Mouse (Mus musculus) liver, embryonic 12.5 days (tissue): Measurements from ENCODE around the gene Mslnl. TPM values are rescaled to one million over a fixed set of nuclear protein-coding genes. Genes with fewer than 3 reads are reported as not detected.

ENCODE experiments used
- ATAC-seq: fragments of 200-750 bp; cut with Nextera tagmentation; 2 replicates; pipeline ENCODE4 v1.8.0; 2017; ENCODE audit warnings: moderate number of reproducible peaks, mild to moderate bottlenecking, moderate library complexity
- H3K27ac ChIP-seq: fragments of 300-500 bp; sonication (generic); 2 replicates; pipeline ENCODE4 v1.5.1; 2016; ENCODE audit warnings: mild to moderate bottlenecking
- H3K27me3 ChIP-seq: fragments of 300-500 bp; sonication (generic); replicated peaks from 2 replicates; pipeline ENCODE4 v1.6.1; 2016; ENCODE audit warnings: mild to moderate bottlenecking, moderate library complexity
- H3K36me3 ChIP-seq: fragments of 300-500 bp; sonication (generic); 2 replicates; pipeline ENCODE4 v1.6.1; 2016; ENCODE audit warnings: mild to moderate bottlenecking, moderate library complexity
- H3K4me1 ChIP-seq: fragments of 300-500 bp; sonication (generic); 2 replicates; pipeline ENCODE4 v1.6.1; 2016
- H3K4me2 ChIP-seq: fragments of 300-500 bp; sonication (generic); 2 replicates; pipeline ENCODE4 v1.6.1; 2016; ENCODE audit warnings: mild to moderate bottlenecking, moderate library complexity
- H3K4me3 ChIP-seq: fragments of 300-500 bp; sonication (generic); 2 replicates; pipeline ENCODE4 v1.5.1; 2016; ENCODE audit warnings: mild to moderate bottlenecking, moderate library complexity
- H3K9ac ChIP-seq: fragments of 300-500 bp; sonication (generic); 2 replicates; pipeline ENCODE4 v1.6.1; 2016; ENCODE audit warnings: mild to moderate bottlenecking, moderate library complexity
- H3K9me3 ChIP-seq: fragments of 300-500 bp; sonication (generic); replicated peaks from 2 replicates; pipeline ENCODE4 v1.6.1; 2016; ENCODE audit warnings: mild to moderate bottlenecking, moderate library complexity
- WGBS: fragments of 180-500 bp; shearing (Covaris S2); methylation state at CpG from one replicate; pipeline ENCODE4 v1.1.7; 2016; ENCODE audit not compliant: insufficient replicate concordance; 5-methylcytosine and 5-hydroxymethylcytosine counted together
- microRNA-seq: library from miRNA; unstranded; fragments of <30 nt; microRNA quantifications from one replicate; pipeline ENCODE4, GENCODE M21; 2017
- polyA plus RNA-seq: library from polyadenylated mRNA; unstranded; fragments of >200 nt; fragmentation: Nextera tagmentation; extraction: Ambion mirVana; gene quantifications from 2 replicates; pipeline ENCODE4 v1.2.1, GENCODE M21; 2016

Gene Mslnl
- polyA plus RNA-seq, 1 experiment from 2014 or later = not detected

- H3K9ac ChIP-seq = peak overlapping the region; percentile 79
- H3K4me2 ChIP-seq = peak overlapping the region; percentile 80
- under 1% methylated on average over 45 of the region's 45 CpGs for WGBS
- peaks cover 56% of the 10 kb centered on the region for H3K4me1 ChIP-seq
- H3K27me3 ChIP-seq = no peaks in the 10 kb centered on the region
- peaks cover 44% of the 10 kb centered on the region for H3K36me3 ChIP-seq
- peak; percentile 72 for ATAC-seq
- H3K27ac ChIP-seq = peak overlapping the region; percentile 93
- no peaks in the 10 kb centered on the region for H3K9me3 ChIP-seq
- peak overlapping the region; percentile 81 for H3K4me3 ChIP-seq
Measured at GRCm38 (mm10) chr17:25791843-25792527, 56.1 kb downstream of the Mslnl start.

DNA sequence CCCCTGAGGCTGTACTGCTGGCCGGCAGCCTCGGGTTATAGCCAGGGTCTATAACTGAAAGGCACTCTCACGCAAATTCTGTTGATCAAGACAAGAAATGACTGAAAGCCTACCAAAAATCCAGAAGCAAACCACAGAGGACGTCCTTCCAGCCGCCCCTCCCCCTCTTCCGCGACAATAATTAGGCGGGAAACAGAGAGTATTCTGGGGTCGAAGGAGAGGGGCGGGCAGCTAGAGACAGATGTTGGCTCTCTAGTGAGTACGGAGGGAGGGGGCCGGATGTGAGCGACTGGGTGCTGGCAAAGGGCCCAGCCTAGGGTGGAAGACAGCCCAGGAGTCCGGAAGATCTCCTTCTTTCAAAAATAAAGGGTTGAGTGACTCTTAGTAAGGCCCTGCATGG lies 56.8 kb downstream of the Mslnl start, which contains the start of gene Fam173a:
Gene Fam173a, minus strand, starts transcription at position 287 of the 400 bp plus-strand sequence.
- Histone ChIP-seq H3K9ac (peak within 1 kb of the TSS; percentile 79), H3K4me1 (peaks cover 62% of the 10 kb centered on the region), H3K27me3 (no peaks in the 10 kb centered on the region), H3K36me3 (peaks cover 41% of the 10 kb centered on the region), H3K4me2 (peak within 1 kb of the TSS; percentile 80), H3K4me3 (peak within 1 kb of the TSS; percentile 81), H3K27ac (peak within 1 kb of the TSS; percentile 93), H3K9me3 (no peaks in the 10 kb centered on the region)
- ATAC-seq = peak; percentile 48
- WGBS = under 1% methylated on average over 14 of the region's 14 CpGs

GRCm38 (mm10) chr17:25794197-25794596 lies 58.4 kb downstream of the Mslnl start:
- H3K4me1 ChIP-seq = peaks cover 63% of the 10 kb centered on the region
- no peaks in the 10 kb centered on the region for H3K9me3 ChIP-seq
- H3K27ac ChIP-seq = no peak overlapping the region
- no peak overlapping the region for H3K9ac ChIP-seq
- no peak for ATAC-seq
- 77% methylated on average over 13 of the region's 13 CpGs for WGBS
- peaks cover 27% of the 10 kb centered on the region for H3K36me3 ChIP-seq
- no peak overlapping the region for H3K4me2 ChIP-seq
- H3K27me3 ChIP-seq = no peaks in the 10 kb centered on the region
- H3K4me3 ChIP-seq = no peak overlapping the region

DNA sequence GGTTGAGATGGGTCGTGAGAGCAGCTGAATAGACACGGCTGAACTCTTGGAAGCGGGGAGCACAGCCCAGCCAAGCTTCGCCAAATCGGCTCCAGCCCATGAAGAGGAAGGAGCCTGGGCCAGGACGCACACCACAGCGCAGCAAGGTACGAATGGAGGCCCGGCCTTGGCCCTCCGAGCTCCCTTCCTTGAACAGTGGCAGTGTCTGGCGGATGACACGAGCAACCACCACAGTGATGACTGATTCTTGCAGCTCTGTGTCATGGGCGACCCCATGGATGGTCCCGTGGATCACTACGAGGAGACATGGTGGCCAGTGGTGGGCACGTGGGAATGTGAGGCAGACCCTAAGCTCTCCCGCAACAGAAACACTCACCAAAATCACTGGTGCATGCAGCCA lies 59.2 kb downstream of the Mslnl start:
- Histone ChIP-seq H3K27ac (no peak overlapping the region), H3K4me3 (no peak overlapping the region), H3K4me1 (peaks cover 63% of the 10 kb centered on the region)

DNA sequence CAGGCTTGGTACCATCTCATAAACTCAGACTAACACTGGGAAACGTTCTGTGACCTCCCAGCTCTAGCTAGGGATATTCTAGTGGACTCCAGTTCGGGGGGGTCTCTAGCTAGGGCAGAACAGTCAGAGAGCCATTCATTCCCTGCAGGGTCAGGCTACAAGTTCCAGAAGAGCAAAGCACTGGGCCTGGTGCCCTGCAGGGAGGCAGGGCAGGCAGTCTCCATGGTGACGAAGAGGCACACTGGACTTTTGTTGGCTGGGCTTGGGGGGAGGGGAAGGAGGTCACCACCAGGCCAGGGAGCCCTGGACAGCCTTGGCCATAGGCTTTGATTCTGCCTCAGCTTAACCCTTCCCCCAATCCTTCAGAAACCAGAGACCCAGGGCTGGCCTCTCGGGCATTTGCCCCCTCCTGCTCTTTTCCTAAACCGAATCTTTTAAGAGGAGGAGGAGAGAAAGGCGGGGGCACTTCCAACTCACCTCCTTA lies 59.8 kb downstream of the Mslnl start, which contains the start of gene AC134908.4:
Gene AC134908.4, minus strand, starts transcription at position 51 of the 484 bp plus-strand sequence.
- peak within 1 kb of the TSS; percentile 80 for H3K4me3 ChIP-seq
- no peak for ATAC-seq
- H3K27me3 ChIP-seq = no peaks in the 10 kb centered on the region
- H3K36me3 ChIP-seq = peaks cover 15% of the 10 kb centered on the region
- WGBS = 39% methylated on average over 6 of the region's 6 CpGs
- H3K4me2 ChIP-seq = peak within 1 kb of the TSS; percentile 95
- H3K27ac ChIP-seq = 0 out of 2 replicates have a peak within 1 kb of the TSS, but pooled peaks have one; percentile 68
- peak within 1 kb of the TSS; percentile 77 for H3K9ac ChIP-seq
- peaks cover 60% of the 10 kb centered on the region for H3K4me1 ChIP-seq
- no peaks in the 10 kb centered on the region for H3K9me3 ChIP-seq

More for the DNA sequence above, 59.2 kb downstream of the Mslnl start:
- Histone ChIP-seq H3K27me3 (no peaks in the 10 kb centered on the region), H3K9me3 (no peaks in the 10 kb centered on the region), H3K9ac (no peak overlapping the region), H3K4me2 (peak overlapping the region; percentile 95; the same call in 1 of the 2 replicates), H3K36me3 (peaks cover 19% of the 10 kb centered on the region)
- ATAC-seq = no peak
- 83% methylated on average over 17 of the region's 17 CpGs for WGBS

GRCm38 (mm10) chr17:25796211-25796771 lies 60.4 kb downstream of the Mslnl start:
- peak overlapping the region; percentile 77 for H3K9ac ChIP-seq
- 3% methylated on average over 37 of the region's 37 CpGs for WGBS
- no peaks in the 10 kb centered on the region for H3K9me3 ChIP-seq
- H3K4me2 ChIP-seq = peak overlapping the region; percentile 95
- H3K27me3 ChIP-seq = peaks cover 2% of the 10 kb centered on the region
- peaks cover 54% of the 10 kb centered on the region for H3K4me1 ChIP-seq
- H3K27ac ChIP-seq = 0 out of 2 replicates have a peak overlapping the region, but pooled peaks have one; percentile 68
- peak overlapping the region; percentile 80 for H3K4me3 ChIP-seq
- peaks cover 13% of the 10 kb centered on the region for H3K36me3 ChIP-seq
- ATAC-seq = peak; percentile 9; the same call in 1 of the 2 replicates

GRCm38 (mm10) chr17:25796951-25797369 lies 61.1 kb downstream of the Mslnl start, which contains the start of gene Metrn:
TSS of gene Metrn (minus strand) at chr17:25797136.
- H3K9ac ChIP-seq = peak within 1 kb of the TSS; percentile 77
- H3K27me3 ChIP-seq = peaks cover 6% of the 10 kb centered on the region
- H3K4me2 ChIP-seq = peak within 1 kb of the TSS; percentile 95
- peak within 1 kb of the TSS; percentile 80 for H3K4me3 ChIP-seq
- peaks cover 13% of the 10 kb centered on the region for H3K36me3 ChIP-seq
- H3K4me1 ChIP-seq = peaks cover 48% of the 10 kb centered on the region
- H3K9me3 ChIP-seq = no peaks in the 10 kb centered on the region
- WGBS = under 1% methylated on average over 35 of the region's 35 CpGs
- peak within 1 kb of the TSS; percentile 68; the same call in 1 of the 2 replicates for H3K27ac ChIP-seq
- peak; percentile 79 for ATAC-seq

Small RNA genes lying within 50 kb of the gene (microRNA-seq; reads per million reads assigned to microRNA genes)
- gene Gm25083 (not detected), gene Mir6966 (not detected)

Other genes with a start within 250 kb of the Mslnl start
- 0.10 TPM in 1 of 2 replicates, not detected in the other for gene Sstr5, start 238.8 kb upstream of the Mslnl start, polyA plus RNA-seq
- gene Sox8, start 165.4 kb upstream of the Mslnl start, polyA plus RNA-seq = 0.52 and 0.65 TPM in 2 replicates
- gene Lmf1, start 157.0 kb upstream of the Mslnl start, polyA plus RNA-seq = 14.4 and 15.0 TPM in 2 replicates
- gene Gng13, start 18.9 kb upstream of the Mslnl start, polyA plus RNA-seq = 1.2 and 1.4 TPM in 2 replicates
- 33.3 and 37.6 TPM in 2 replicates for gene Chtf18, start 8.6 kb upstream of the Mslnl start, polyA plus RNA-seq
- 8.8 and 10.3 TPM in 2 replicates for gene Rpusd1, start 8.4 kb upstream of the Mslnl start, polyA plus RNA-seq
- gene Msln, start 18.3 kb downstream of the Mslnl start, polyA plus RNA-seq = 0.26 and 0.30 TPM in 2 replicates
- 18.9 and 19.3 TPM in 2 replicates for gene Narfl, start 37.7 kb downstream of the Mslnl start, polyA plus RNA-seq
- gene Haghl, start 49.6 kb downstream of the Mslnl start, polyA plus RNA-seq = 11.4 and 11.9 TPM in 2 replicates
- gene Ccdc78, start 50.5 kb downstream of the Mslnl start, polyA plus RNA-seq = 0.17 TPM in 1 of 2 replicates, not detected in the other
- 59.8 and 68.1 TPM in 2 replicates for gene Fam173a, start 56.9 kb downstream of the Mslnl start, polyA plus RNA-seq
- not detected in 2 replicates for gene AC134908.4, start 59.6 kb downstream of the Mslnl start, polyA plus RNA-seq
- 29.1 and 31.7 TPM in 2 replicates for gene Metrn, start 61.1 kb downstream of the Mslnl start, polyA plus RNA-seq
- gene Fbxl16, start 73.0 kb downstream of the Mslnl start, polyA plus RNA-seq = 0.18 and 0.33 TPM in 2 replicates
- 17.7 and 18.7 TPM in 2 replicates for gene Wdr24, start 87.6 kb downstream of the Mslnl start, polyA plus RNA-seq
- gene Jmjd8, start 92.8 kb downstream of the Mslnl start, polyA plus RNA-seq = 26.6 and 26.8 TPM in 2 replicates
- gene Stub1, start 97.4 kb downstream of the Mslnl start, polyA plus RNA-seq = 150 and 156 TPM in 2 replicates
- 0.80 and 0.89 TPM in 2 replicates for gene Rhbdl1, start 101.3 kb downstream of the Mslnl start, polyA plus RNA-seq
- 0.43 and 0.64 TPM in 2 replicates for gene Gm20683, start 105.7 kb downstream of the Mslnl start, polyA plus RNA-seq
- 15.8 and 17.4 TPM in 2 replicates for gene Rhot2, start 108.8 kb downstream of the Mslnl start, polyA plus RNA-seq
- 19.5 and 19.6 TPM in 2 replicates for gene Wdr90, start 125.5 kb downstream of the Mslnl start, polyA plus RNA-seq
- gene Mcrip2, start 132.7 kb downstream of the Mslnl start, polyA plus RNA-seq = 68.0 and 70.3 TPM in 2 replicates
- 52.3 and 53.5 TPM in 2 replicates for gene Mettl26, start 139.0 kb downstream of the Mslnl start, polyA plus RNA-seq
- 0.83 and 0.91 TPM in 2 replicates for gene Wfikkn1, start 144.8 kb downstream of the Mslnl start, polyA plus RNA-seq
- 9.9 and 11.8 TPM in 2 replicates for gene Rab40c, start 183.7 kb downstream of the Mslnl start, polyA plus RNA-seq
- 161 and 171 TPM in 2 replicates for gene Pigq, start 208.9 kb downstream of the Mslnl start, polyA plus RNA-seq
- gene Nhlrc4, start 208.9 kb downstream of the Mslnl start, polyA plus RNA-seq = 5.0 and 7.3 TPM in 2 replicates
- 0.36 and 0.49 TPM in 2 replicates for gene A930017K11Rik, start 216.5 kb downstream of the Mslnl start, polyA plus RNA-seq
- gene Capn15, start 249.8 kb downstream of the Mslnl start, polyA plus RNA-seq = 20.4 and 21.3 TPM in 2 replicates